Mouse (Mus musculus): ENCODE data around the gene Tep1. TPM values are rescaled to one million over a fixed set of nuclear protein-coding genes. Genes with fewer than 3 reads are reported as not detected.

Tep1 gene
- polyA plus RNA-seq, 1 experiment from 2014 or later, result 11.5 TPM

DNA sequence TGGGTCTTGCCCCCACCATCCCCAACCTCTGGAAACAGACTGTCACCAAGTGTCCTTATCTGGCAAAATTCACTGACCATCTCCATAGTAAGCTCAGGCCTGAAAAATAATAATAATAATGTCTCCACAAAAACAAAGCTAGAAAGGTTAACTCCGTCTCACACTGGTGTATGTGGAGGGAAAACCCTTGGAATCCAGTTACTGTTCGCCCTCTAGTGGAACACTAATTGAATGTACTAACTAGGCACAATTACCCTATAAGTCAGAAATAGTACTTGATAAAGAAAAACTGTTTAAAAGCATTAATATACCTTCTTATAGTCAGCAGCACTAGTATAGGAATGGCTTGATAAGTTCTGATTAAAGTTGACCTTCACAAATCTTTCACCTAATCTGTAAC is 82.2 kb downstream of the Tep1 start:
- Histone ChIP-seq H3K27me3 (ENCODE audit: control insufficient read depth, insufficient read depth, low read length) (no peaks in the 10 kb centered on the region), H3K27ac (ENCODE audit: low read length) (no peak overlapping the region), H3K4me2 (ENCODE audit: low read depth, low read length) (no peak overlapping the region), H3K4me3 (replicated peaks; ENCODE audit: low read length) (no peak overlapping the region), H3K9me3 (replicated peaks; ENCODE audit: control insufficient read depth, low read length) (no peaks in the 10 kb centered on the region), H3K9ac (ENCODE audit: low read length) (no peak overlapping the region), H3K36me3 (ENCODE audit: control insufficient read depth, insufficient read depth, low read length) (no peaks in the 10 kb centered on the region), H3K4me1 (ENCODE audit: control insufficient read depth, insufficient read depth, low read length) (no peaks in the 10 kb centered on the region)
- ATAC-seq (ENCODE audit: insufficient read depth, low FRiP score), result no peak
- WGBS, result 7% methylated on average over 2 of the region's 2 CpGs

DNA sequence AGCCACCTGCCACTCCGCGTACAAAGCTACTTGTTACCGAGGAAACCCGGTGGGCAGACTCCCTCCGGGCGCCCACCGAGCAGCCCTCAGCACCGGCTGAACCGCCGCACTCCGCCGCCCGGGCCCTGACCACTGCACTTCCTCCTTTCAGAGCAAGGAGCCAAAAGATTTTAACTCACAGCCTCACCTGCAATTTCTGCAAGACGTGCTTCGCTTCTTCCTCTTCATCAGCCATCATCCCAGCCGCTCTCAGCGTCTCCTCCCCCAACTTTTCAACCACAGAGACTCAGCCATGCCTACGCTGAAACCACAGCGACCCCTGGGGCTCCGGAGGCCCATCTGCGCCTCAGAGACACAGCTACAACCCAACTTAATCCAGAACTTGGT is 85.1 kb downstream of the Tep1 start, which contains the start of gene Ttc5:
TSS of gene Ttc5 (minus strand) at position 269 of the 387 bp plus-strand sequence.
- H3K27ac ChIP-seq (ENCODE audit: low read length), result peak within 1 kb of the TSS; percentile 78
- peak within 1 kb of the TSS; percentile 66 for H3K4me2 ChIP-seq (ENCODE audit: low read depth, low read length)
- peaks cover 17% of the 10 kb centered on the region for H3K36me3 ChIP-seq (ENCODE audit: control insufficient read depth, insufficient read depth, low read length)
- WGBS, result 0% methylated on average over 21 of the region's 21 CpGs
- H3K9me3 ChIP-seq (replicated peaks; ENCODE audit: control insufficient read depth, low read length), result no peaks in the 10 kb centered on the region
- peak within 1 kb of the TSS; percentile 81 for H3K9ac ChIP-seq (ENCODE audit: low read length)
- peak within 1 kb of the TSS; percentile 94 for H3K4me3 ChIP-seq (replicated peaks; ENCODE audit: low read length)
- ATAC-seq (ENCODE audit: insufficient read depth, low FRiP score), result peak; percentile 91; the same call in 1 of the 2 replicates
- H3K27me3 ChIP-seq (ENCODE audit: control insufficient read depth, insufficient read depth, low read length), result no peaks in the 10 kb centered on the region
- H3K4me1 ChIP-seq (ENCODE audit: control insufficient read depth, insufficient read depth, low read length), result no peaks in the 10 kb centered on the region

DNA sequence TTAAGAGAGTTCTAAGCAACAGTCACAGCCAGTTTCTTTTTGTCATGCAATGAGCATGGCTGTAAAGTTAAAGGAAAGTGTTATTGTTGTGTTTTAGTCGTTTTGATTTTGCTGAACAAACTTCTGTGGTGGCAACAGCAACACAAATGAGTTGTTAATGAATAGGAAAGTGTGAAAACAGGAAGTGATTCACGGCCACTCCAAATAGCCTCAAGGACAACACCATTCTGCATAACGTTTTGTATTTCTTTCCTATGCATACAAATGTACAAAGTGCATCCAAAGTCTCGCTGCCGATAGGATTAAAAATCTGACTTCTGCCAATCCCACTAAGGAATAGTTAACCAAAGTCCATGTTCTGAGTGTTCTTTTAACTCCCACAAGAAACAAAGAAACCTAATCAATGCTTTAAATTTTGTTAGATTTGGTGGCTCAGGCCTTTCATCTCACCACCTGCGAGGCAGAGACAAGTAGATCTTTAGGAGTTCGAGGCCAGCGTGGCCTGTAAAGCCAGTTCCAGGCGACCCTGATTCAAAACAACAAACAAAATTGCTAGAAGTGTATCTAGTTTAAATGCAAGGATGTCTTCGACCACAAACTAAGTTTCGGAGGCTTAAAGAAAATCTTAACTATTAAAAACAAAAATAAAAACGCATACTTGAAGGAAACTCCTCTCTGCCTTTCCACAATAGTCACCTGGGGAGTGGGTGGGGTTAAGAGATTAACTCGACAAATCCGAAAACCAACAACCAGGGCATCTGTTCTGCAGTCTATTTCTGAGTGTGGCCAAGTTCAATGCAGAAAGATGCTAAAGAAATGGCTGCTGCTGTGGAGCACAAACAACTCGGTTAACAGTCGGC is 85.7 kb downstream of the Tep1 start:
- ATAC-seq (ENCODE audit: insufficient read depth, low FRiP score), result no peak; the same call in 1 of the 2 replicates
- Histone ChIP-seq H3K9ac (ENCODE audit: low read length) (peak overlapping the region; percentile 81), H3K4me3 (replicated peaks; ENCODE audit: low read length) (peak overlapping the region; percentile 94), H3K36me3 (ENCODE audit: control insufficient read depth, insufficient read depth, low read length) (peaks cover 17% of the 10 kb centered on the region), H3K27ac (ENCODE audit: low read length) (peak overlapping the region; percentile 78), H3K27me3 (ENCODE audit: control insufficient read depth, insufficient read depth, low read length) (no peaks in the 10 kb centered on the region), H3K4me1 (ENCODE audit: control insufficient read depth, insufficient read depth, low read length) (no peaks in the 10 kb centered on the region), H3K9me3 (replicated peaks; ENCODE audit: control insufficient read depth, low read length) (no peaks in the 10 kb centered on the region), H3K4me2 (ENCODE audit: low read depth, low read length) (peak overlapping the region; percentile 66)
- WGBS, result 21% methylated on average over 16 of the region's 16 CpGs

DNA sequence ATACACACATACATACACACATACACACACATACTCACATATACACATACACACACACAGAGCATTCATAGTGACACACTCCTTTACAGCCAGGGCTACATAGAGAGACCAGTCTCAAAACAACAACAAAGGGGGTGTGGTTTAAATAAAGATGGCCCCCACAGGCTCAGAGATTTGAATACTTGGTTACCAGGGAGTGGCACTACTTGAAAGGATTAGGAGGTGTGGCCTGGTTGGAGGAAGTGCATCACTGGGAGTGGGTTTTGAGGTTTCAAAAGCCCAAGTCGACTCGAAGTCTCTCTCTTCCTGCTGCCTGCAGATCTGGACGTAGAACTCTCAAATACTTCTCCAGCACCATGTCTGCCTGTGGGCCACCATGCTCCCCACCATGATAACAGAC is 88.2 kb downstream of the Tep1 start:
- Histone ChIP-seq H3K9me3 (replicated peaks; ENCODE audit: control insufficient read depth, low read length) (no peaks in the 10 kb centered on the region), H3K27ac (ENCODE audit: low read length) (no peak overlapping the region), H3K27me3 (ENCODE audit: control insufficient read depth, insufficient read depth, low read length) (no peaks in the 10 kb centered on the region), H3K9ac (ENCODE audit: low read length) (no peak overlapping the region), H3K4me3 (replicated peaks; ENCODE audit: low read length) (no peak overlapping the region), H3K4me1 (ENCODE audit: control insufficient read depth, insufficient read depth, low read length) (no peaks in the 10 kb centered on the region), H3K4me2 (ENCODE audit: low read depth, low read length) (no peak overlapping the region), H3K36me3 (ENCODE audit: control insufficient read depth, insufficient read depth, low read length) (peaks cover 20% of the 10 kb centered on the region)
- no peak for ATAC-seq (ENCODE audit: insufficient read depth, low FRiP score)
- WGBS, result 93% methylated on average over 3 of the region's 3 CpGs

Other genes starting within 250 kb of the Tep1 start
- not detected in 2 replicates for gene Olfr745, start 231.2 kb downstream of the Tep1 start, polyA plus RNA-seq (2015; fragmentation: Nextera tagmentation; extraction: Ambion mirVana)
- gene Olfr746, start 223.5 kb downstream of the Tep1 start, polyA plus RNA-seq (2015; fragmentation: Nextera tagmentation; extraction: Ambion mirVana), result not detected in 2 replicates
- gene Olfr747, start 177.4 kb downstream of the Tep1 start, polyA plus RNA-seq (2015; fragmentation: Nextera tagmentation; extraction: Ambion mirVana), result not detected in 2 replicates
- gene Olfr748, start 163.2 kb downstream of the Tep1 start, polyA plus RNA-seq (2015; fragmentation: Nextera tagmentation; extraction: Ambion mirVana), result not detected in 2 replicates
- not detected in 2 replicates for gene Olfr749, start 125.5 kb downstream of the Tep1 start, polyA plus RNA-seq (2015; fragmentation: Nextera tagmentation; extraction: Ambion mirVana)
- gene Ttc5, start 85.0 kb downstream of the Tep1 start, polyA plus RNA-seq (2015; fragmentation: Nextera tagmentation; extraction: Ambion mirVana), result 58.5 and 61.4 TPM in 2 replicates
- not detected in 2 replicates for gene Ccnb1ip1, start 62.8 kb downstream of the Tep1 start, polyA plus RNA-seq (2015; fragmentation: Nextera tagmentation; extraction: Ambion mirVana)
- 56.4 and 62.2 TPM in 2 replicates for gene Parp2, start 62.7 kb downstream of the Tep1 start, polyA plus RNA-seq (2015; fragmentation: Nextera tagmentation; extraction: Ambion mirVana)
- 0.26 and 0.49 TPM in 2 replicates for gene Klhl33, start 26.9 kb upstream of the Tep1 start, polyA plus RNA-seq (2015; fragmentation: Nextera tagmentation; extraction: Ambion mirVana)
- 130 and 140 TPM in 2 replicates for gene Osgep, start 54.3 kb upstream of the Tep1 start, polyA plus RNA-seq (2015; fragmentation: Nextera tagmentation; extraction: Ambion mirVana)
- 149 and 166 TPM in 2 replicates for gene Apex1, start 54.4 kb upstream of the Tep1 start, polyA plus RNA-seq (2015; fragmentation: Nextera tagmentation; extraction: Ambion mirVana)
- 45.2 and 47.6 TPM in 2 replicates for gene Pip4p1, start 60.3 kb upstream of the Tep1 start, polyA plus RNA-seq (2015; fragmentation: Nextera tagmentation; extraction: Ambion mirVana)
- 74.9 and 75.2 TPM in 2 replicates for gene Pnp, start 60.5 kb upstream of the Tep1 start, polyA plus RNA-seq (2015; fragmentation: Nextera tagmentation; extraction: Ambion mirVana)
- gene Gm49342, start 74.0 kb upstream of the Tep1 start, polyA plus RNA-seq (2015; fragmentation: Nextera tagmentation; extraction: Ambion mirVana), result not detected in 2 replicates
- 0.69 and 1.6 TPM in 2 replicates for gene Pnp2, start 85.4 kb upstream of the Tep1 start, polyA plus RNA-seq (2015; fragmentation: Nextera tagmentation; extraction: Ambion mirVana)
- gene Rnase10, start 137.2 kb upstream of the Tep1 start, polyA plus RNA-seq (2015; fragmentation: Nextera tagmentation; extraction: Ambion mirVana), result 0.23 and 0.54 TPM in 2 replicates
- gene Rnase9, start 171.3 kb upstream of the Tep1 start, polyA plus RNA-seq (2015; fragmentation: Nextera tagmentation; extraction: Ambion mirVana), result not detected in 2 replicates
- not detected in 2 replicates for gene Rnase11, start 179.6 kb upstream of the Tep1 start, polyA plus RNA-seq (2015; fragmentation: Nextera tagmentation; extraction: Ambion mirVana)
- 0.45 TPM in 1 of 2 replicates, not detected in the other for gene Rnase12, start 187.1 kb upstream of the Tep1 start, polyA plus RNA-seq (2015; fragmentation: Nextera tagmentation; extraction: Ambion mirVana)
- not detected in 2 replicates for gene Olfr750, start 203.9 kb upstream of the Tep1 start, polyA plus RNA-seq (2015; fragmentation: Nextera tagmentation; extraction: Ambion mirVana)
- 151 and 166 TPM in 2 replicates for gene Rnase4, start 220.5 kb upstream of the Tep1 start, polyA plus RNA-seq (2015; fragmentation: Nextera tagmentation; extraction: Ambion mirVana)
- 39.4 and 41.6 TPM in 2 replicates for gene Ang, start 220.6 kb upstream of the Tep1 start, polyA plus RNA-seq (2015; fragmentation: Nextera tagmentation; extraction: Ambion mirVana)
- not detected in 2 replicates for gene Eddm3b, start 243.9 kb upstream of the Tep1 start, polyA plus RNA-seq (2015; fragmentation: Nextera tagmentation; extraction: Ambion mirVana)

All from stomach, embryonic 16.5 days (tissue).